Mouse (Mus musculus) heart, adult 2 months (tissue): ENCODE results near the gene Dcxr.

Experiments
- CTCF ChIP-seq: fragments of 200-600 bp; IDR thresholded peaks from 2 replicates; pipeline ENCODE4 v1.8.1; 2022; ENCODE audit warnings: antibody characterized with exemption, mild to moderate bottlenecking, moderate library complexity
- POLR2A ChIP-seq: fragments of 200-500 bp; IDR thresholded peaks from 2 replicates; pipeline ENCODE4 v1.6.1; 2011; ENCODE audit warnings: mild to moderate bottlenecking, low read depth, low read length, control low read depth; ENCODE audit not compliant: insufficient read depth

- no peak for TF ChIP-seq POLR2A
- TF ChIP-seq CTCF: no peak
These were observed 22.4 kb downstream of the Dcxr start for GRCm38 (mm10) chr11:120704486-120705325.
